Mouse (Mus musculus): ENCODE measurements around the gene Mettl7a3. TPM values are rescaled to one million over a fixed set of nuclear protein-coding genes. Genes with fewer than 3 reads are reported as not detected.

The Mettl7a3 gene
- polyA plus RNA-seq (2015; fragmentation: Nextera tagmentation; extraction: Ambion mirVana): not detected in 2 replicates

DNA sequence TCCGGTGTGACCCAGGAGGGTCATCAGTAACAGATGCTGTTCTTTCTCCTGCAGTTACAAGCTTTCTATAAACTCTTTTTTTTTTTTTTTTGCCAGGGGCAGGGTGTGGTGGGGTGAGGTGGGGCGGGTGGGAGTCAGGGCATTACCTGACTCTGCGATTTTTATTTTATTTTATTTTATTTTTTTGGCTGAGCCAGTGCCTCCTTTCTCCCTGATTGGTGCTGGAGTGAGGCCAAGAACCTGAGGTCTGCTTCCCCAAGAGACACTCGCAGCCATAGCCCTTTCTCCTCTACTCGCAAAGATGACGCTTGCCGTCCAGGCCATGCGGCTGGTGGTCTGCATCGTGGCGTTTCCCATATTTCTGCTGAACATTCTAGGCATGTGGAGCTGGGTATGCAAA lies at the start of gene Mettl7a3:
Gene Mettl7a3, plus strand, starts transcription at position 301 of the 400 bp plus-strand sequence.

GRCm38 (mm10) chr15:100304019-100304991 lies 30.4 kb upstream of the Mettl7a3 start, which contains the start of gene Mettl7a1:
TSS of gene Mettl7a1 (plus strand) at chr15:100304140.

DNA sequence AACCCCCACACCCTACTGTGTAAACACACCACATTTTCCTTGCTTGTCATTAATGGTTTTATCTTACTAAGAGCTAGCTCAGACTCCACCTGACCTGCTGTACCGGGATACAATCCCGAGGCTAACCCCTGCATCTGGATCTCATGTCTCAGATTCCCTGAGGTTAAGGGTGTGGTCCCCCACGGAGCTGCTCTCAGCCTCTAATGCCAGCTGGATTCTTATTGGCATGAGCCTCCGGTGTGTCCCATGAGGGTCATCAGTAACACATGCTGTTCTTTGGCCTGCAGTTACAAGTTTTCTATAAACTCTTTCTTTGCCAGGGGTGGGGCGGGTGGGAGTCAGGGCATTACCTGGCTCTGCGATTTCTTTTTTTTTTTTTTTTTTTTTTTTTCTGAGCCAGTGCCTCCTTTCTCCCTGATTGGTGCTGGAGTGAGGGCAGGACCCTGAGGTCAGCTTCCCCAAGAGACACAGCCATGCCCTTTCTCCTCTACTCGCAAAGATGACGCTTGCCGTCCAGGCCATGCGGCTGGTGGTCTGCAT lies 18.1 kb downstream of the Mettl7a3 start, which contains the start of the genes Methig1 and Mettl7a2:
Gene Methig1, plus strand, starts transcription at position 439 of the 540 bp plus-strand sequence.
Gene Mettl7a2, plus strand, starts transcription at position 490 of the 540 bp plus-strand sequence.

DNA sequence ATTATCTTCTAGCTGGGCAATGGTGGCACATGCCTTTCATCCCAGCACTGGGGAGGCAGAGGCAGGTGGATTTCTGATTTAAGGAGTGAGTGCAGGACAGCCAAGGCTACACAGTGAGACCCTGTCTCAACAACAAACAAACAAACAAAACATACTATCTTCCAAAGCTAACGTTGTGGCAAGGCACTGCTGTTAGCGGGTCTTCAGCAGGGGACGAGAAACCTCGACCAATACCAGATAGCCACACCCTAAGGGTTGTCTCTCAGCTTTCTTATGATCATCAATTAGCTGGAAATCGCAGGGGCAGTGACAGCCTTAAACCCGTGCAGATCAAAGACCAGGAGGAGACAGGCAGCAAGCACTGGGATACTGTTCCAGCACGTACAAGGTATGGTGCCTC lies 29.5 kb downstream of the Mettl7a3 start, which contains the start of gene Higd1c:
Gene Higd1c, plus strand, starts transcription at position 301 of the 400 bp plus-strand sequence.

Other genes with a start within 250 kb of the Mettl7a3 start
- 30.3 and 35.6 TPM in 2 replicates for gene Atf1, start 107.1 kb upstream of the Mettl7a3 start, polyA plus RNA-seq (2015; fragmentation: Nextera tagmentation; extraction: Ambion mirVana)
- not detected in 2 replicates for gene Tmprss12, start 54.1 kb upstream of the Mettl7a3 start, polyA plus RNA-seq (2015; fragmentation: Nextera tagmentation; extraction: Ambion mirVana)
- 3.8 and 4.6 TPM in 2 replicates for gene Mettl7a1, start 30.8 kb upstream of the Mettl7a3 start, polyA plus RNA-seq (2015; fragmentation: Nextera tagmentation; extraction: Ambion mirVana)
- gene Methig1, start 18.2 kb downstream of the Mettl7a3 start, polyA plus RNA-seq (2015; fragmentation: Nextera tagmentation; extraction: Ambion mirVana): not detected in 2 replicates
- not detected in 2 replicates for gene Mettl7a2, start 18.3 kb downstream of the Mettl7a3 start, polyA plus RNA-seq (2015; fragmentation: Nextera tagmentation; extraction: Ambion mirVana)
- gene Higd1c, start 29.6 kb downstream of the Mettl7a3 start, polyA plus RNA-seq (2015; fragmentation: Nextera tagmentation; extraction: Ambion mirVana): not detected in 2 replicates
- 0.05 TPM in 1 of 2 replicates, not detected in the other for gene Gm5475, start 87.2 kb downstream of the Mettl7a3 start, polyA plus RNA-seq (2015; fragmentation: Nextera tagmentation; extraction: Ambion mirVana)
- 9.4 and 11.9 TPM in 2 replicates for gene Slc11a2, start 90.1 kb downstream of the Mettl7a3 start, polyA plus RNA-seq (2015; fragmentation: Nextera tagmentation; extraction: Ambion mirVana)
- gene Letmd1, start 134.1 kb downstream of the Mettl7a3 start, polyA plus RNA-seq (2015; fragmentation: Nextera tagmentation; extraction: Ambion mirVana): 15.8 and 16.8 TPM in 2 replicates
- gene Csrnp2, start 160.6 kb downstream of the Mettl7a3 start, polyA plus RNA-seq (2015; fragmentation: Nextera tagmentation; extraction: Ambion mirVana): 2.6 TPM in 2 replicates
- 11.7 and 11.8 TPM in 2 replicates for gene Tfcp2, start 217.1 kb downstream of the Mettl7a3 start, polyA plus RNA-seq (2015; fragmentation: Nextera tagmentation; extraction: Ambion mirVana)